Mouse (Mus musculus) thymus, postnatal 0 days (tissue): ENCODE measurements around the gene Foxe3. TPM values are rescaled to one million over a fixed set of nuclear protein-coding genes. Genes with fewer than 3 reads are reported as not detected.
"Not testable (repeated sequence)": the region's sequence is repeated elsewhere in the genome, so short reads cannot be mapped to it uniquely, and the experiment has no call there.

ENCODE experiments used
- DNase-seq: peaks from one replicate; pipeline ENCODE4 v3.0.0-alpha.2; 2015; ENCODE audit warnings: low spot score
- polyA plus RNA-seq: library from polyadenylated mRNA; unstranded; fragments of >200 nt; fragmentation: Nextera tagmentation; extraction: Ambion mirVana; gene quantifications from 2 replicates; pipeline ENCODE4 v1.2.1, GENCODE M21; 2015

The Foxe3 gene
- not detected in 2 replicates for polyA plus RNA-seq

GRCm38 (mm10) chr4:114925917-114926312 lies at the start of gene Foxe3:
Gene Foxe3, minus strand, starts transcription at chr4:114926013.
- DNase-seq: no peak

DNA sequence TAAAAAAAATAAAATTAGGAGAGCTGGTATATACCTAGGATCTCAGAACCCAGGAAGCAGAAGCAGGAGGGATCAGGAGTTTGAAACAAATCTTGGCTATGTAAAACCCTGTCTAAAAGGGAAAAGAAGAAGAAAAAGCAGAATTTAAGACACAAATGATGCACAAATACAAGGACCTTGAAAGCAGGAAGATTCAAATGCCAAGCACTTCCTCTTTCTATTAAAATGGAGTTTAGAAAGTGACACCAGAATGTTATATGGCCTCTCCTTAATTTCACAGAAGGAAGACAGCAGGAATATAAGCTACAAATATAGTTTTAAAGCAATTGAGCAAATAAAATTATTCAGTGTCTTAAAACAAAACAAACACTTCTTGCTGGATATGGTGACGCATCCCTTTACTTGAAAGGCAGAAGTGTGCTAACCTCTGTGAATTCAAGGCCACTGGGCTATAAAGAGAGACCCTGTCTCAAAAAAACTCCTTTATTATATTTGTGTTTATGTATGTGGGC lies 47.5 kb upstream of the Foxe3 start:
- DNase-seq: no peak

- DNase-seq: no peak
These were observed 44.9 kb upstream of the Foxe3 start for GRCm38 (mm10) chr4:114970736-114971135.

DNA sequence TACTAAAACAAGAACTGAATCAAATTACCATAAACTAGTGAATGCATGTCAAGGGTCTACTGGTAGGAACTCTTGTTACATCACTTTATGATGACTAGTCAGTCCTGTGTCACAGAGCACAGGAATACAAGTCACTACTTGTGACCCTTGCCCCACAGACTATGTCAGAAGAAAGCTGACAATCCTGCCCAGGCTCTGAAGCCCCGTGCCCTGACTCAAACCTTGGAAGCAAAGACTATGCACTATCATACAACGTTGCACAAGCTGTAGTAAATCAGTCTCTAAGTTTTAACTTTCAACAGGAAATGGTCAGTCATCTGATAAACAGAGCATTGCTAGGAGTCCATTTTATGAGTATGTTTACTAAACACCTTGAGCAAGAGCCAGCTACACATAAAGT lies 35.1 kb upstream of the Foxe3 start:
- DNase-seq: not testable (repeated sequence)

DNA sequence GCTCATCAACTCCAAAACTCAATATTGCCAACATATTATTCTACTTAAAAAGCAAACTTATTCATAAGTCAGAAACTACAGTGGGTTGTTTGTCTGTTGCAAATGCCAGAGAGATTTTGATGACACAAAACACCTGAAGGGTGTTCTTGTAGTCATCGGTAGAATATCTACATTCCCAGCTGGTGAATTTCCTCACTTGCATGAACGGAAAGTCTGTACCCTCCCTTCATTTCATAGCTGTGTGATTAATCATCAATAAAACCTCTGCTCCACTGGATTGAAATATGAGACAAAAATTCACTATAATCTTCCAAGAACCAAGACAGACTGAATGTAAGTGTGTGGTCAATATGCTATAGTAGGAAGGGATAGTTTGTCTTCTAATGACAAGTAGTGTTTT lies 33.7 kb upstream of the Foxe3 start:
- no peak for DNase-seq

GRCm38 (mm10) chr4:114958786-114959185 lies 33.0 kb upstream of the Foxe3 start:
- no peak for DNase-seq

- no peak for DNase-seq
These were observed 32.4 kb upstream of the Foxe3 start for GRCm38 (mm10) chr4:114958231-114958630.

GRCm38 (mm10) chr4:114957403-114957802 lies 31.6 kb upstream of the Foxe3 start:
- no peak for DNase-seq

DNA sequence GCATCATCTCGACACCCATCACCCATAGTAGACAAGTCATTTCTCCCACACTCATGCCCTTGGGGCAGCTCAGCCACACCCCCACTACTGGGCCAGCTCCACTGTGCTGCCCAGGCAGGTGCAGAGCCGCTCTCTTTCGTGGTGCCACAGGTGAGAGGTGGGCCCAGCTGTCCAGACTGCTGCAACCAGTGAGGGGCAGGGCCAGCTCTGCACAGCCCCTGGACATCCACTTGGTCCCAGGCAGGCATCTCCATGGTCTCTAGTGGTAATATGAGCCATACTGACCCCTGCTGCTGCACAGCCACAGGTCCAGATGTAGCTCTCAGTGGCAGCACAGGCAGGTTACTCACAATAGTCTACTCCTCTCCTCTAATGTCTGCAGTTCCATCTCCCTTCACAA lies 27.4 kb upstream of the Foxe3 start:
- no peak for DNase-seq

DNA sequence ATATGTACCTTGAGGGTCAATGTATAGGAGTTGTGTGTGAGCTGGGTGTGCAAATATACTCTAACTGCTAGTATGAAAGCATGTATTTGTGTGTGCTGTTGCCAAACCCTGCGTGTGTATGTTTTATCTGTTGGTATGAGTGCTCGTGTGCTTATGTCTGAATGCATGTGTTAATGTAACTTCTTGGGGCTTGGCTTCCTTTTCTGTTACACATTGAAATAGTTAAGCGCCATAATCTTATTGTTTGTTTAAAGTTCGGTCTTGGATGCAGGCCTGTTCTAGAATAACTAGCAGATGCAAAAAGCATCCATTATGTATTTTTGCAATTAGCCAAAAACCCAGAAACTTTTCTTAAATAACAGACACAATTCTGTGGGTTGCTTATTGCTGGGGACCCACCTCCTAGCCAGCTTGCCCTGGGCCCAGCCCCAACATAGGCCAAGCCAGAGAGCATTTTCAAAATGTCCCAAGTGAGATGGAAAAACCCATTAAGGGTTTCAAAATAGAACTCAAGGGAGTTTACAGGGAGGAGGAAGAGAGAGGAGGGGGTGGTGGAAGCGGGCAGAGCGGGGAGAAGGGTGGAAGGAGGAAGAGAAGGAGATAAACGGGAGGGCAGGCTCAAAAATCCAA lies 22.2 kb upstream of the Foxe3 start:
- DNase-seq: no peak

DNA sequence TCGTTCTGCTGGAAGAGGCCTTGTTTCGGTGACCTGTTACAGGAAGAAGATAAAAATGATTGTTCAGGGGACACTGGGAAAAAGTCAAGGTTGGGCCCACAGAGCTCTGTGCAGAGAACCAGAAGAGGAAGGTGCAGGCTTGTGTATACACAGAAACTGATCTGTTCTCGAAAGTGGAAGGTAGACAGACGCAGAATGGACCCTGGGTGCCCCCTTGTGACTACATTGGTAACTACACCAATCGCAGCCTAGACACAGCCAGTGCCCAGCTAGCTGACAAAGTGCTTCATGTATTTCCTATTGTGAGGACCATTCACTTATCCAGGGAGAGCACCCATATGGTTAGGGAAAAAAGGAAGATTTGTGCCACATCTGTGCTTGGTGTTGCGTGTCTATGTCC lies 21.6 kb upstream of the Foxe3 start:
- peak; percentile 55 for DNase-seq

GRCm38 (mm10) chr4:114946416-114946815 lies 20.6 kb upstream of the Foxe3 start:
- no peak for DNase-seq

DNA sequence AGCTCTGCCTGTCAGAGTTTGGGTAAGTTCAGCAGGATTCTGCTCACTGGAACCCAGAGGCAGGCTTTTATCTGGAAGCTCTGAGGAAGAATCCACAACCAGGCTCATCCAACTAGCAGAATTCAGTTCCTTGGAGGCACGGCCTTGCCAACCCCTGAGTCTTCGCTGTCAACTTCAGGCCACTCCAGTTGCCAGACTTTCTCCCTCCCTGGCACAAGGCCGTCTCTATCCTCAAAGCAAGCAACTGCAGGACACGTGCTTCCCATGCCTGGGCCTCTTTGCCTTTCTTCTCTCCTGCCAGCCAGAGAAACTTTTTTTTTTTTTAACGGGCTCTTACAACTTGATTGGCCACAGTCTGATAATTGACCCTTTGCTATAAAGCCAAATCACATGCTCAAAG lies 19.2 kb upstream of the Foxe3 start:
- no peak for DNase-seq

DNA sequence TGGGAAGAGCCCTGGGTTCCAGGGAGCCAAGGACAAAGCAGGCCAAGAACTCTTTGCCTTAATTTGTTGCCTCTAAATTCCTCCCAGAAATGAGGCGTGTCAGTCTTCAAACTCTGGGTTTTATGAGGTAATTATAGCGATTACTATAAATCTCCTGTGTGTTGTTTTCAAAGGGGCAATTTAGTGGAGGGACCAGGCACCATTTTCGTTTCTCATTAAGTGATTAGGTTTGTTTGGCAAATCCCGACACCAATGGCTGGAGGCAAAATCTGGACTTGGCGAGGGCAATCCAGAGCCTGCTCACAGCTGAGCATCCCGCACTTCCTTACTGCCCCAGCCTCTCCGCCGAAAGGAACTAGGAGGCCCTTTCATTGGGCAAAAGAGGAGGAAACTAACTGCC lies 16.8 kb upstream of the Foxe3 start:
- no peak for DNase-seq

GRCm38 (mm10) chr4:114942112-114942511 lies 16.3 kb upstream of the Foxe3 start:
- DNase-seq: no peak

- DNase-seq: no peak
These were observed 15.5 kb upstream of the Foxe3 start for GRCm38 (mm10) chr4:114941311-114941710.

GRCm38 (mm10) chr4:114938248-114938647 lies 12.4 kb upstream of the Foxe3 start:
- no peak for DNase-seq

DNA sequence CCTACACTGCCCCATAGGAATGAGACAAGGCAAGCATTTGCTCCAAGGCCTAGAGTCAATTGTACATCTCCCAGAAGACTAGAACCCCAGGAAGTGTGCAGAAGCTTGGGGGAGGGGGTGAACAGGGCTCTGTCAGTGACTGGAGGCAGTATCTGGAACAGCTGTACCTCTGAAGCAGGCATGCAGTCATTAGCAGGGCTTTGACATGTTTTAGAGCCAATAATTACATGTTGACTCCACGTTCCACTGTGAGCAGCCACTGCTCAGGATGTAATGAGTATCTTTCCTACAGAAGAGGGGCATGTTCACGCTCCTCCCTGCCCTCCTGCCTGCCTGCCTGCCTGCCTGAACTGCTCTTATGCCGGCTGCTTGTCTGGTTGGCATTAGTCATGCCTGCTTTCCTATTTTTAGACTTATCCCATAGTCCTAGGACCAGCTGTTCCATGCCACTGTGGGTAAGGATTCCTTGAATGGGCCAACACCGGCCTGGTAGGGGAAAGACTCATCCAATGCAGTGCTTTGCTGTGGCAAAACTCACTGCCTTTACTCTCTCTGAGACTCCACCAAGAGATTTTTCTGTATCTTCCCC lies 11.7 kb upstream of the Foxe3 start:
- no peak for DNase-seq

DNA sequence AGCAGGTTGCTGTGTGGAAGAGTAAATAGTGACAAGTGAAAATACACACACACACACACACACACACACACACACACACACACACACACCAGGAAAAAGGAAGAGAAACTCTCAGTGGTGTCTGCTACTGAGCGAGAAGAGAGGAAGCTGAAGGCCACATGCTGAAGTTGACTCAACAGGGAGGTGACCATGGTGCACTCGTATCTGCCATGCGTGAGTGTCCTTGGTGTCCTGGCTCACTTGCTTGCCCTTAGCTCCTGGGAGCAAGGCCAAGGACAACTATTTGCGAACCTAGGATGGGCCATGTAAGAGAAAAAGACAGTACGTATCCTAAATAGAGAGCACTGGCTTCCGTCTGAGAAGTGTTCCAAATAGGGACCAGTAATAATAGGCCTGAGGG lies 8.4 kb upstream of the Foxe3 start:
- DNase-seq: no peak

DNA sequence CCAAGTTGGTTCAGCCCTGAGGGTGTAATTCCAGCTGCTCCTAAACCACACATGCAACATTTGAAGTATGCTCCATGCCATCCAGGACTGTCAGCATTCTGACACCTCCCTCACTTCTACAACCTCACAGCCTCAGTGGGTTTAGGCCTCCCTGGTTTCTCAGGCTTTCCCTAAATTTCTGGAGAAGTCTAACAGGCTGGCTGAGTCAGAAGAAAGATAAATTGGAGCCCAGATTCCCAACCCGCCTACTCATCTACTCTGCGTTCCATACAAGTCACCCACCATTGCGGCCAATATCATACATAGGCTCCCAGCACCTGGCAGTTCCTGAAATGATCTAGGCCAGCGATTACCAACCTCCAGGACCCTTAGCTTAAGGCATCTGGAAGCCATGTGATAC lies 6.9 kb upstream of the Foxe3 start:
- DNase-seq: no peak

DNA sequence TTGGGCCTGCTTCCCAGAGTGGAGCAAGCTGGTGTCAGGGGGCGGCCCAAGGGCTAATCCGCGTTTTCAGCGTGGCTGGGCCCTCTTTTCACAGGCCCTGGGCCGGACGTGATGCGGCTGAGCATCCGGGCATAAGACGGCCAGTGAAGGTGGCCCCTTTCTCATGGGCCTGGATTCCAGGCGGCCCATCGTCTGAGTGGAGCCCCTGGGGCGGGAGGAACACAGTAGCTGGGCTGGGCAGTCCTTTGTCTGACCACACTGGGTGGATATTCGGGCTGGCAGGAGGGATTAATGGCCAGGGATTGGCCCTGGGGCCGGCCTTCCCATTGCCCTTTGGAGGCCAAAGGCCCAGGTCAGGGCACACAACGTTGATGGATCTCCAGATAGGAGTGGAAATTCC lies 3.3 kb upstream of the Foxe3 start:
- no peak for DNase-seq

DNA sequence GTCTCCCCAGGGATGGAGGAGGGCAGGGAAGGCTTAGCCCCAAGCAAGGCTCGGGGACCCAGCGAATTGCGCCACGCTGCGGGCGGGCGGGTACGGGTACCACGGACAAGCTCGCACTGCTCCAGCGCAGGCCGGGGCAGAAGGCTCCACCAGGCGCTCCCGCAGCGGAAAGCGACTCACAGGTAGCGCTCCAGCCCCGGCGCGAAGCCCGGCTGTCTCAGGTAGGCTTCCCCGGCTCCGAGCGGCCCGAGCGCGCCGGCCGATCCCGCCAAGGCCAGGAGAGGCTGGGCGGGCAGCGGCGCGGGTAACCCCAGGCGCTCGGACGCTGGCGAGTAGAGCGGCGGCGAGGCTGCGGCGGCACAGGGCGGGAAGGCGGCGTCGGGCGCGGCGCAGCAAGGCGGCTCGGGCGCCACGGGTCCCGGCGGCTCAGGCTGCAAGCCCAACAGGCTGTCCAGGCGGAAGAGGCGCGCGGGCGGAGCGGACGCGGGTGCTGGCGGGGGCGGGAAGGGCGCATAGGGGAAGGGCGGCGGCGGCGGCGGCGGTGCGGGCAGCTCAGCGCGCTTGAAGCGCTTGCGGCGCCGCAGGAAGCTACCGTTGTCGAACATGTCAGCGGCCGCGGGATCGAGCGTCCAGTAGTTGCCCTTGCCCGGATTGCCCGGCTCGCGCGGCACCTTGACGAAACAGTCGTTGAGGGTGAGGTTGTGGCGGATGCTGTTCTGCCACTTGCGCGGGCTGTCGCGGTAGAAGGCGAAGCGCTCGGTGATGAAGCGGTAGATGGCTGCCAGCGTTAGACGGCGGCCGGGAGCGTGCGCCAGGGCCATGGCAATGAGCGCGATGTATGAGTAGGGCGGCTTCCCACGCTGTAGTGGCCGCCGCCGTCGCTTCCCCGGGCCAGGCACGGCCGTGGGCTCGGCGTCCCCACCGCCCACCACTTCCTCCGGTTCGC lies 569 bp downstream of the Foxe3 start:
- no peak for DNase-seq
